Mouse (Mus musculus): Measurements from ENCODE around the gene Ctrb1.

The Ctrb1 gene

GRCm38 (mm10) chr8:111716603-111717487 is 26.0 kb upstream of the Ctrb1 start:
- DNase-seq = no peak

GRCm38 (mm10) chr8:111715514-111715913 is 24.7 kb upstream of the Ctrb1 start:
- DNase-seq = no peak

GRCm38 (mm10) chr8:111714295-111714694 is 23.5 kb upstream of the Ctrb1 start:
- DNase-seq = no peak

GRCm38 (mm10) chr8:111713817-111714216 is 23.0 kb upstream of the Ctrb1 start:
- no peak for DNase-seq

GRCm38 (mm10) chr8:111713291-111713690 is 22.5 kb upstream of the Ctrb1 start:
- no peak for DNase-seq

GRCm38 (mm10) chr8:111712588-111712987 is 21.8 kb upstream of the Ctrb1 start:
- DNase-seq = peak; percentile 58 to 61

GRCm38 (mm10) chr8:111712135-111712534 is 21.3 kb upstream of the Ctrb1 start:
- DNase-seq = no peak

GRCm38 (mm10) chr8:111710777-111711485 is 20.1 kb upstream of the Ctrb1 start:
- no peak for DNase-seq

- DNase-seq = no peak
Observed at GRCm38 (mm10) chr8:111709223-111709622, 18.4 kb upstream of the Ctrb1 start.

- DNase-seq = no peak
Observed at GRCm38 (mm10) chr8:111708265-111708664, 17.5 kb upstream of the Ctrb1 start.

GRCm38 (mm10) chr8:111705699-111706098 is 14.9 kb upstream of the Ctrb1 start:
- DNase-seq = no peak

- no peak for DNase-seq
Observed at GRCm38 (mm10) chr8:111705222-111705621, 14.4 kb upstream of the Ctrb1 start.

GRCm38 (mm10) chr8:111704585-111704984 is 13.8 kb upstream of the Ctrb1 start:
- DNase-seq = no peak

GRCm38 (mm10) chr8:111701380-111701779 is 10.6 kb upstream of the Ctrb1 start:
- no peak for DNase-seq

- DNase-seq = no peak
Observed at GRCm38 (mm10) chr8:111700740-111701139, 9.9 kb upstream of the Ctrb1 start.

GRCm38 (mm10) chr8:111700201-111700600 is 9.4 kb upstream of the Ctrb1 start:
- DNase-seq = no peak

- DNase-seq = no peak
Observed at GRCm38 (mm10) chr8:111699035-111699434, 8.2 kb upstream of the Ctrb1 start.

GRCm38 (mm10) chr8:111697655-111698054 is 6.8 kb upstream of the Ctrb1 start:
- DNase-seq = no peak

GRCm38 (mm10) chr8:111695441-111695840 is 4.6 kb upstream of the Ctrb1 start:
- DNase-seq = no peak

- no peak for DNase-seq
Observed at GRCm38 (mm10) chr8:111693261-111693741, 2.5 kb upstream of the Ctrb1 start.

- DNase-seq = no peak
Observed at GRCm38 (mm10) chr8:111686881-111687280, 3.9 kb downstream of the Ctrb1 start.

GRCm38 (mm10) chr8:111682521-111682920 is 8.3 kb downstream of the Ctrb1 start:
- DNase-seq = no peak

- no peak for DNase-seq
Observed at GRCm38 (mm10) chr8:111681153-111681552, 9.7 kb downstream of the Ctrb1 start.

All from thymus, postnatal 36 days (tissue).